Mouse (Mus musculus) intestine, postnatal 0 days (tissue): ENCODE results near the gene BC034090. TPM values are rescaled to one million over a fixed set of nuclear protein-coding genes. Genes with fewer than 3 reads are reported as not detected.
"Not testable (repeated sequence)": the region's sequence is repeated elsewhere in the genome, so short reads cannot be mapped to it uniquely, and the experiment has no call there.

Experiments
- ATAC-seq: fragments of 200-750 bp; cut with Nextera tagmentation; 2 replicates; pipeline ENCODE4 v1.8.0; 2017; ENCODE audit warnings: mild to moderate bottlenecking, moderate TSS enrichment, moderate library complexity
- H3K27ac ChIP-seq: fragments of 300-500 bp; sonication (generic); 2 replicates; pipeline ENCODE4 v1.5.1; 2014; ENCODE audit warnings: mild to moderate bottlenecking, low read depth, low read length, moderate library complexity
- H3K27me3 ChIP-seq: fragments of 300-500 bp; sonication (generic); replicated peaks from 2 replicates; pipeline ENCODE4 v1.6.1; 2014; ENCODE audit warnings: low read length, mixed read lengths; ENCODE audit not compliant: control insufficient read depth, insufficient read depth
- H3K36me3 ChIP-seq: fragments of 300-500 bp; sonication (generic); 2 replicates; pipeline ENCODE4 v1.6.1; 2014; ENCODE audit warnings: mild to moderate bottlenecking, moderate library complexity; ENCODE audit not compliant: control insufficient read depth, insufficient read depth
- H3K4me1 ChIP-seq: fragments of 300-500 bp; sonication (generic); replicated peaks from 2 replicates; pipeline ENCODE4 v1.6.1; 2014; ENCODE audit warnings: antibody characterized with exemption, low read length, mixed read lengths; ENCODE audit not compliant: control insufficient read depth, insufficient read depth
- H3K4me2 ChIP-seq: fragments of 300-500 bp; sonication (generic); replicated peaks from 2 replicates; pipeline ENCODE4 v1.6.1; 2014; ENCODE audit warnings: low read depth, mild to moderate bottlenecking, moderate library complexity
- H3K4me3 ChIP-seq: fragments of 300-500 bp; sonication (generic); 2 replicates; pipeline ENCODE4 v1.5.1; 2014; ENCODE audit warnings: low read depth, low read length
- H3K9ac ChIP-seq: fragments of 300-500 bp; sonication (generic); 2 replicates; pipeline ENCODE4 v1.6.1; 2014; ENCODE audit warnings: mild to moderate bottlenecking, low read depth, low read length
- H3K9me3 ChIP-seq: fragments of 300-500 bp; sonication (generic); 2 replicates; pipeline ENCODE4 v1.6.1; 2016; ENCODE audit warnings: mixed run types; ENCODE audit not compliant: control insufficient read depth
- CTCF ChIP-seq: sonication (generic); IDR thresholded peaks from 2 replicates; pipeline ENCODE4 v1.5.1; 2016; ENCODE audit warnings: low read depth, mild to moderate bottlenecking, control low read depth, antibody characterized with exemption, moderate library complexity
- WGBS: fragments of 180-500 bp; shearing (Covaris S2); extraction: QIAGEN DNeasy Blood & Tissue Kit; methylation state at CpG from one replicate; pipeline ENCODE4 v1.1.7; 2014; 5-methylcytosine and 5-hydroxymethylcytosine counted together
- polyA plus RNA-seq: library from polyadenylated mRNA; unstranded; fragments of >200 nt; fragmentation: Nextera tagmentation; extraction: Ambion mirVana; gene quantifications from 2 replicates; pipeline ENCODE4 v1.2.1, GENCODE M21; 2015

BC034090 gene
- polyA plus RNA-seq, 1 experiment from 2014 or later: 1.3 TPM

- 78% methylated on average over 10 of the region's 10 CpGs for WGBS
- H3K9me3 ChIP-seq: no peaks in the 10 kb centered on the region
- H3K9ac ChIP-seq: no peak overlapping the region
- H3K27me3 ChIP-seq: no peaks in the 10 kb centered on the region
- H3K4me2 ChIP-seq: no peak overlapping the region
- peaks cover 31% of the 10 kb centered on the region for H3K36me3 ChIP-seq
- H3K4me1 ChIP-seq: 0 out of 2 replicates have a peak, but pooled peaks cover 4% of the 10 kb centered on the region
- no peak overlapping the region for H3K4me3 ChIP-seq
- ATAC-seq: no peak
- no peak for TF ChIP-seq CTCF
- no peak overlapping the region for H3K27ac ChIP-seq
Observed at GRCm38 (mm10) chr1:155280306-155280705, 36.1 kb upstream of the BC034090 start.

- WGBS: 41% methylated on average over 13 of the region's 13 CpGs
- Histone ChIP-seq H3K27me3 (no peaks in the 10 kb centered on the region), H3K9ac (no peak overlapping the region; the same call in 1 of the 2 replicates), H3K36me3 (0 out of 2 replicates have a peak, but pooled peaks cover 6% of the 10 kb centered on the region), H3K27ac (no peak overlapping the region), H3K9me3 (no peaks in the 10 kb centered on the region), H3K4me1 (0 out of 2 replicates have a peak, but pooled peaks cover 4% of the 10 kb centered on the region), H3K4me2 (no peak overlapping the region), H3K4me3 (no peak overlapping the region)
- TF ChIP-seq CTCF: no peak
- no peak for ATAC-seq
Observed at GRCm38 (mm10) chr1:155276381-155277033, 32.3 kb upstream of the BC034090 start.

DNA sequence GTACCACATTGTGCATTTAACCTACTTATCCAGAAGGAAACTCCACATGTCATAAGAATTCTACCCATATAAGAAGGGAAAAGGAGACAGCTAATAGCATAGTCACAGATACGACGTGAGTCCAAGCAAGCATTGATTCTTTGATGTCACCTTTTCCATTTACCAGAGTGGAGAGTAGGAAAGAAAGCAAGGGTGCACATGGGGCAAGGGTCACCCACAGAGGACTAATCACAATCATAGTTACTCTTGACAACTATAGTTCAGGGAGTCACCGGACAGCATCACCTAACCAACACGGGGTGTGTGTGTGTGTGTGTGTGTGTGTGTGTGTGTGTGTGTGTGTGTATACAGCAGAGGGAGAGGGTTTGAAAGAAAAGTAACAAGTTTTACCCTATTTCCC, 31.5 kb upstream of the BC034090 start:
- Histone ChIP-seq H3K4me1 (0 out of 2 replicates have a peak, but pooled peaks cover 4% of the 10 kb centered on the region), H3K27me3 (no peaks in the 10 kb centered on the region), H3K36me3 (0 out of 2 replicates have a peak, but pooled peaks cover 2% of the 10 kb centered on the region), H3K27ac (no peak overlapping the region), H3K9me3 (no peaks in the 10 kb centered on the region), H3K4me2 (no peak overlapping the region), H3K9ac (no peak overlapping the region), H3K4me3 (no peak overlapping the region)
- ATAC-seq: no peak
- WGBS: 69% methylated on average over 4 of the region's 4 CpGs
- TF ChIP-seq CTCF: no peak

DNA sequence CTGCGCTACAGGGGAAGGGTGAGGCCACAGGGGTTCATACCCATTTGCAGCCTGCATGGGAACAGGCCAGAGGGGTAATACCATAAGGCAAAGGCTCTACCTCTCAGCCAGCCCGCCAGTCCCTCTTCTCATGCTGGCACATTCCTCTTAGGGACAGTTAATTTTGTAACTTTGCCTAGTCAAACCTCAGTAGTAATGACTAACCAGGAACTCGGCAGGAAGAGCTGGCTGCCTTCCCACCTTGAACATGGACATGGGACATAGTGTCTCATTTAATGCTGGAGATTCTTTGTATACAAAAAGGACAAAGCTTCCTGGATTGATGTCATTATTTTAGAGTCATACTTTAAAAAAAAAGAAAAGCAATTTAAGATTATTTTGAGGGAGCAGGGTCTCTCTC, 30.7 kb upstream of the BC034090 start:
- 78% methylated on average over 3 of the region's 3 CpGs for WGBS

DNA sequence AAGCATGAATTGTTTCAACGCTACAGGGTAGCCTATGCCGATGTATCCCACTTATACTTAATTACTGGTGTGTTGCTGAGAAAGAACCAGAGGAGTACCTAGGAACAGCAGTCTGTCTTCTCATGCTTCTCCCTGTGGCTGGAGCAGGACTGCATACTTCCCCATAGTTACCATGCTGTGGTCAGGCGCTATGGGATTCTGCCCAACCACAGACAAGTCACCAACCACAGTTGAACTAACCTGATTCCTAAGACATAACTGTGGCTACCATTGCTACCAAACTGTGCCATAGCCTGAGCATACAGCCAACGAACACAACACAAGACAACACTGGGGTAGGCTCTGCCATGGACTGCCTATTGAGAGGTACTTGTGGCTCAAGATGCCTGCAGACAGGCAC, 28.7 kb upstream of the BC034090 start:
- no peaks in the 10 kb centered on the region for H3K36me3 ChIP-seq
- no peak overlapping the region for H3K4me3 ChIP-seq
- no peak overlapping the region for H3K4me2 ChIP-seq
- 0 out of 2 replicates have a peak, but pooled peaks cover 4% of the 10 kb centered on the region for H3K4me1 ChIP-seq
- TF ChIP-seq CTCF: no peak
- no peak overlapping the region for H3K9ac ChIP-seq
- 89% methylated on average over 4 of the region's 4 CpGs for WGBS
- no peaks in the 10 kb centered on the region for H3K9me3 ChIP-seq
- no peak overlapping the region for H3K27ac ChIP-seq
- ATAC-seq: no peak
- H3K27me3 ChIP-seq: no peaks in the 10 kb centered on the region

More for the DNA sequence above, 30.7 kb upstream of the BC034090 start:
- Histone ChIP-seq H3K27ac (no peak overlapping the region), H3K4me1 (0 out of 2 replicates have a peak, but pooled peaks cover 4% of the 10 kb centered on the region), H3K9ac (no peak overlapping the region), H3K4me2 (no peak overlapping the region), H3K36me3 (no peaks in the 10 kb centered on the region), H3K4me3 (no peak overlapping the region), H3K27me3 (no peaks in the 10 kb centered on the region), H3K9me3 (no peaks in the 10 kb centered on the region)
- ATAC-seq: no peak
- no peak for TF ChIP-seq CTCF

DNA sequence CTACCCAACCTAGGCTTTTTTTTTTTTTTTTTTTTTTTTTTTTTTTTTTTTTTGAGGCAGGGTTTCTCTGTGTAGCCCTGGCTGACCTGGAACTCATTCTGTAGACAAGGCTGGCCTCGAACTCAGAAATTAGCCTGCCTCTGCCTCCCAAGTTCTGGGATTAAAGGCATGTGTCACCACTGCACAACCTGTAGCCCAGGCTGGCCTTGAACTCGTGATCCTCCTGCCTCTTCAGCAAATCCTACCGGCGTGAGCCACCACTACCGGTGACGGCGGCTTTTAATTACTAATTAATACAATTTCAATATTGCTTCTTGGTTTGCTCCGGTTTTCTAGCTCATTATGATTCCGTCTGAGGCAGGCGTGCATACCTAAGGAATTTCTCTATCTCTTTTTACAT, 18.3 kb upstream of the BC034090 start:
- H3K36me3 ChIP-seq, H3K27ac ChIP-seq, ATAC-seq, H3K4me3 ChIP-seq, H3K9me3 ChIP-seq, H3K4me1 ChIP-seq, H3K9ac ChIP-seq, H3K27me3 ChIP-seq, H3K4me2 ChIP-seq: not testable (repeated sequence)
- WGBS: 95% methylated on average over 10 of the region's 10 CpGs
